Mouse (Mus musculus): ENCODE measurements around the gene Stab1.

- TF ChIP-seq USF1 (IDR thresholded peaks at IDR 0.05; ENCODE audit: low read depth) (no peak), POLR2A (IDR thresholded peaks at IDR 0.05; ENCODE audit: insufficient read length, low read depth) (no peak), POLR2AphosphoS2 (IDR thresholded peaks at IDR 0.05; ENCODE audit: insufficient read length, low read depth) (no peak), MAX (IDR thresholded peaks at IDR 0.05; ENCODE audit: low read depth) (no peak), MYOG (IDR thresholded peaks at IDR 0.05; ENCODE audit: control insufficient read depth in 1 of 3, insufficient read depth in 1 of 3, insufficient read length in 2 of 3, low read depth in 2 of 3) (no peak), E2F4 (IDR thresholded peaks at IDR 0.05; ENCODE audit: insufficient read depth) (no peak), MYOD1 (IDR thresholded peaks at IDR 0.05; ENCODE audit: control insufficient read depth in 1 of 3, insufficient read length in 2 of 3, low read depth in 2 of 3) (no peak), TCF3 (IDR thresholded peaks at IDR 0.05; ENCODE audit: insufficient read length, low read depth) (no peak), SRF (IDR thresholded peaks at IDR 0.05; ENCODE audit: control insufficient read depth, insufficient read length, low read depth) (no peak), TCF12 (IDR thresholded peaks at IDR 0.05; ENCODE audit: insufficient read depth, poor library complexity, severe bottlenecking) (no peak), CEBPB (IDR thresholded peaks at IDR 0.05; ENCODE audit: insufficient read depth, poor library complexity, severe bottlenecking) (no peak), REST (IDR thresholded peaks at IDR 0.05; ENCODE audit: insufficient read depth, insufficient read length) (no peak)
Measured at GRCm38 (mm10) chr14:31137281-31137595, 31.2 kb downstream of the Stab1 start.

Data from myocyte (in vitro differentiated cells).